In genomic region chr19:41104922-41105321, GRCm38 (mm10) we compare ENCODE assay signal across 9 mouse cellular contexts. TPM values are rescaled to one million over a fixed set of nuclear protein-coding genes. Genes with fewer than 3 reads are reported as not detected.
DNase-seq lines count a peak whose midpoint lies in the region; ATAC-seq and TF ChIP-seq lines count a peak whose summit lies in the region.
"Had no signal": no experiment of that assay in that cellular context is flagged by ENCODE, and none has a peak within 500 bp of the region (broad histone marks: within the 10 kb centered on the region; RNA-seq: fewer than 3 reads in every experiment).

No protein-coding gene starts in this region.

- no peaks in the 10 kb centered on the region for H3K36me3 ChIP-seq in forebrain, embryonic 14.5 days (ENCODE audit: control insufficient read depth, insufficient read depth, low read length)
- H3K36me3 ChIP-seq in forebrain, embryonic 10.5 days (replicated peaks): no peaks in the 10 kb centered on the region
- no peaks in the 10 kb centered on the region for H3K36me3 ChIP-seq in lung, embryonic 14.5 days (ENCODE audit: insufficient read depth)
- no peaks in the 10 kb centered on the region for H3K36me3 ChIP-seq in midbrain, embryonic 14.5 days (ENCODE audit: control insufficient read depth, insufficient read depth, low read length)

- H3K27me3 ChIP-seq in forebrain, embryonic 14.5 days (replicated peaks; ENCODE audit: control insufficient read depth, insufficient read depth, low read length): 0 out of 2 replicates have a peak, but pooled peaks cover 6% of the 10 kb centered on the region
- peaks cover 47% of the 10 kb centered on the region for H3K27me3 ChIP-seq in forebrain, embryonic 10.5 days (ENCODE audit: poor library complexity, severe bottlenecking)
- H3K27me3 ChIP-seq in lung, embryonic 14.5 days (ENCODE audit: insufficient read depth, low read length): no peaks in the 10 kb centered on the region
- H3K27me3 ChIP-seq in midbrain, embryonic 14.5 days (ENCODE audit: control insufficient read depth, insufficient read depth, low read length): peaks cover 24% of the 10 kb centered on the region

- WGBS in forebrain, embryonic 14.5 days: 31% methylated on average over 8 of the region's 8 CpGs
- 46% methylated on average over 8 of the region's 8 CpGs for WGBS in forebrain, embryonic 10.5 days
- 48% methylated on average over 8 of the region's 8 CpGs for WGBS in lung, embryonic 14.5 days
- WGBS in midbrain, embryonic 14.5 days: 33% methylated on average over 8 of the region's 8 CpGs

- no peak overlapping the region for H3K4me3 ChIP-seq in forebrain, embryonic 14.5 days (ENCODE audit: low read depth, low read length)
- H3K4me3 ChIP-seq in forebrain, embryonic 10.5 days: no peak overlapping the region
- no peak overlapping the region for H3K4me3 ChIP-seq in lung, embryonic 14.5 days (ENCODE audit: low read depth, low read length)
- no peak overlapping the region for H3K4me3 ChIP-seq in midbrain, embryonic 14.5 days (replicated peaks; ENCODE audit: low read depth, low read length)
- H3K4me3 ChIP-seq: megakaryocyte, embryonic 14.5 days had no signal

- no peaks in the 10 kb centered on the region for H3K9me3 ChIP-seq in forebrain, embryonic 14.5 days (replicated peaks; ENCODE audit: control insufficient read depth, low read length)
- H3K9me3 ChIP-seq in forebrain, embryonic 10.5 days: no peaks in the 10 kb centered on the region
- no peaks in the 10 kb centered on the region for H3K9me3 ChIP-seq in lung, embryonic 14.5 days (ENCODE audit: low read depth, low read length)
- H3K9me3 ChIP-seq in midbrain, embryonic 14.5 days (ENCODE audit: control insufficient read depth, low read length): no peaks in the 10 kb centered on the region
- H3K9me3 ChIP-seq: megakaryocyte, embryonic 14.5 days had no signal

- peak; percentile 88 for DNase-seq in forebrain, embryonic 14.5 days (ENCODE audit: low spot score)
- no peak for DNase-seq in forebrain, embryonic 10.5 days (ENCODE audit: extremely low spot score, low spot score)
- peak; percentile 79 for DNase-seq in lung, embryonic 14.5 days
- no peak for DNase-seq in lung, adult 18-20 months
- peak; percentile 78 for DNase-seq in embryo, embryonic 10.5 days (ENCODE audit: low spot score)
- peak; percentile 87 for DNase-seq in midbrain, embryonic 14.5 days
- no peak for DNase-seq in urinary bladder, postnatal 36 days (ENCODE audit: low spot score in 2 of 2)
- no peak for DNase-seq in layer of hippocampus, postnatal 36 days

- no peak overlapping the region for H3K9ac ChIP-seq in forebrain, embryonic 14.5 days (ENCODE audit: low read length)
- H3K9ac ChIP-seq in lung, embryonic 14.5 days: no peak overlapping the region
- H3K9ac ChIP-seq in midbrain, embryonic 14.5 days (replicated peaks; ENCODE audit: low read length): no peak overlapping the region

- no peak overlapping the region for H3K27ac ChIP-seq in forebrain, embryonic 14.5 days (ENCODE audit: low read depth, low read length)
- H3K27ac ChIP-seq in forebrain, embryonic 10.5 days: no peak overlapping the region
- no peak overlapping the region for H3K27ac ChIP-seq in lung, embryonic 14.5 days (ENCODE audit: low read depth)
- no peak overlapping the region for H3K27ac ChIP-seq in midbrain, embryonic 14.5 days (replicated peaks; ENCODE audit: low read depth, low read length)

- 0 out of 2 replicates have a peak, but pooled peaks have one; percentile 38 for ATAC-seq in forebrain, embryonic 14.5 days
- ATAC-seq in lung, embryonic 14.5 days (ENCODE audit: insufficient read depth): no peak
- ATAC-seq in midbrain, embryonic 14.5 days (ENCODE audit: low FRiP score, low TSS enrichment): no peak

- peaks cover 14% of the 10 kb centered on the region for H3K4me1 ChIP-seq in forebrain, embryonic 14.5 days (ENCODE audit: control insufficient read depth, insufficient read depth, low read length)
- H3K4me1 ChIP-seq in forebrain, embryonic 10.5 days: peaks cover 40% of the 10 kb centered on the region
- no peaks in the 10 kb centered on the region for H3K4me1 ChIP-seq in lung, embryonic 14.5 days (ENCODE audit: insufficient read depth)
- peaks cover 5% of the 10 kb centered on the region; the same call in 1 of the 2 replicates for H3K4me1 ChIP-seq in midbrain, embryonic 14.5 days (ENCODE audit: control insufficient read depth, insufficient read depth, low read length)

- TF ChIP-seq CTCF in lung, embryonic 14.5 days (IDR thresholded peaks at IDR 0.05; ENCODE audit: low read depth): peak; percentile 80

- no peak overlapping the region for H3K4me2 ChIP-seq in forebrain, embryonic 14.5 days (ENCODE audit: low read length)
- H3K4me2 ChIP-seq in lung, embryonic 14.5 days: no peak overlapping the region
- H3K4me2 ChIP-seq in midbrain, embryonic 14.5 days (ENCODE audit: low read length): no peak overlapping the region

RNA-seq across cellular contexts. Expression of gene Opalin, which starts 28.0 kb away (rescaled TPM):
- not detected in 2 replicates for polyA plus RNA-seq in forebrain, embryonic 14.5 days (2014; fragmentation: Nextera tagmentation; extraction: Ambion mirVana)
- polyA plus RNA-seq in forebrain, embryonic 10.5 days (2016; fragmentation: Nextera tagmentation; extraction: Ambion mirVana): not detected in 2 replicates
- polyA plus RNA-seq in lung, embryonic 14.5 days (2014; fragmentation: Nextera tagmentation; extraction: Ambion mirVana): not detected in 2 replicates
- polyA plus RNA-seq in midbrain, embryonic 14.5 days (2014; fragmentation: Nextera tagmentation; extraction: Ambion mirVana): not detected in 2 replicates
- total RNA-seq in layer of hippocampus, postnatal 36 days (2021): 10 to 100 TPM; 11.6 to 16.6 TPM

Comparison
In these comparisons a context has a peak if more than half of its experiments do, and no peak if none do; other contexts are left out.
1. DNase-seq: peak in forebrain, embryonic 14.5 days (single experiment), lung, embryonic 14.5 days (single experiment), embryo, embryonic 10.5 days (single experiment) and midbrain, embryonic 14.5 days (single experiment); none in forebrain, embryonic 10.5 days (single experiment), lung, adult 18-20 months (0 of 2), urinary bladder, postnatal 36 days (0 of 2) and layer of hippocampus, postnatal 36 days (0 of 2).